Mouse (Mus musculus): ENCODE data around the gene Mrvi1.

The Mrvi1 gene

DNA sequence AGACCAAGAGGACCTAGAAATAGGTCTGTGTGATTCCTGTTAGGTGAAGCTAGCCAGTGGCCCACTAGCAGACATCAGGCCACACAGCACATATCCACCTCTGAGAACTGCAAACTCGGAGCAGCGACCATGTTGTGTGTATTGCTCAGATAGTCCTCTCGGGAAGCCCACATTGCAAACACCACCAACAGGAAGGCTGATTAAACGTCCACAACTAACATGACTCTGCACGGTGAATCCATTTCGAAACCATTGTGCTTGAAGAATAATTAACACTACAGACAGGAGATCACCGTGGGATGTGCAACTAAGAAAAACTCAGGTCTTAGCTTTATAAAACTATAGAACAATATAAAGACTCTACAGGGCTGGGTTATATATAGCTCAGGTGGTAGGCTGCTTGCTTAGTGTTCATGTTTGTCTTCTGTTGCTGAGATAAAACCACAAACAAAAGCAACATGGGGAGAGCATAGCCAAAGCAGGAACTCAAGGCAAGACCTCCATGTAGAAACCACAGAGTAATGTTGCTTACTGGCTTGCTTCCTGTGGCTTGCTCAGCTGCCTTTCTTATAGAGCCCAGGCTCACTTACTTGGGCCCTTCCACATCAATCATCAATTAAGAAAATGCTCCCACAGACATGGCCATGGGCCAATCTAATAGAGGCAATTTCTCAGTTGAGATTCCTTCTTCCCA, 4.4 kb downstream of the Mrvi1 start:
- DNase-seq, result no peak

GRCm38 (mm10) chr7:110973450-110973849, 8.8 kb downstream of the Mrvi1 start:
- no peak for DNase-seq

- DNase-seq, result no peak
Measured at GRCm38 (mm10) chr7:110972796-110973195, 9.5 kb downstream of the Mrvi1 start.

GRCm38 (mm10) chr7:110967373-110967772, 14.9 kb downstream of the Mrvi1 start:
- no peak for DNase-seq

DNA sequence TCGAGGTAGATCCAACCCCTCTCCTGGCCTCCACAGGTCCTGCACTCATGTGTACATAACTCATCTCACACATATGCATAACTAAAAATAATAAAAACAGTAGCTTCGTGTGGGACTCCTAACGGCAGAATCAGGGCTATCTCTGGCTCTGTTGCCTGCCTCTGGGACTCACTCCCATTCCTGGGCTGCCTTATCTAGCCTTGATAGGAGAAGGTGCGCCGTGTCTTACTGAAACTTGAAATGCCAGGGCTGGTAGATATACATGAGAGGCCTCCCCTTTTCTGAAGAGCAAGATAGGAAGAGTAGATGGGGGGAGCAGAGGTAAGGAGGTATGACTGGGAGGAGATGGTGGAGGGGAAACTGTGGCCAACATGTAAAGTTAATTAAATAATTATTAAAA, 15.4 kb downstream of the Mrvi1 start:
- no peak for DNase-seq

DNA sequence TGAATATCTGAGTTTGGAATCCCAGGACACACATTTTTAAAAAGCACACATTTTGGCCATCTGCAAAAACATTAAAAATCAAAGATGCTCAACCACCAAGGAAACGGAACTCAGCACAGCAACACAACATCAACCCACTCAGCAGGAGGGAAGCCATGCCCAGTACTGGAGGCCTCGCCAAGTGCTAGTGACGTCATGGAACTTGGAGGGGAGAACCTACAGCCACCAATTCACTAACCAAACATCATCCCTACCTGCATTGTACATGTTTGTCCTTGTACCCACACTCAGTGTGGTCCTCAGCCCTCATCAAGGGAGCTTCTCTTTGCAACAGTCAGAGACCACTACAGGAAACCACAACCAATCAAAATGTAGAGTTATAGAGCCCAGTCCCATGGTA, 16.9 kb downstream of the Mrvi1 start:
- no peak for DNase-seq

DNA sequence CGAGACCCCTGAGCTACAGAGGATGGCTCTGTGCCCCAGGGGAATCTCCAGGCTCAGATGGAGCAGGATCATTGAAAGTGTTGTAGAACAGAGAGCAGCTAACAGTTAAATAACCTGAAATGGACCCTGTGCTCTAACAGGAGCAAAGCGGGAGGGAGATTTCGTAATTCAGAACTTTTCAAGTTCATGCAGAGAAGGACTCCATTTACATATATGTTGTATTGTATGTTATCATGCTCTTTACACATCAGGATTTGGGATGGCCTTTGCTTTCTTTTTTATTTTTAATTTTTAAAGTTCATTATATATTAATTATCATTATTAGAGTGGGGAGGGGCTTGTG, 18.6 kb downstream of the Mrvi1 start:
- no peak for DNase-seq

GRCm38 (mm10) chr7:110962943-110963654, 19.2 kb downstream of the Mrvi1 start:
- DNase-seq, result no peak

DNA sequence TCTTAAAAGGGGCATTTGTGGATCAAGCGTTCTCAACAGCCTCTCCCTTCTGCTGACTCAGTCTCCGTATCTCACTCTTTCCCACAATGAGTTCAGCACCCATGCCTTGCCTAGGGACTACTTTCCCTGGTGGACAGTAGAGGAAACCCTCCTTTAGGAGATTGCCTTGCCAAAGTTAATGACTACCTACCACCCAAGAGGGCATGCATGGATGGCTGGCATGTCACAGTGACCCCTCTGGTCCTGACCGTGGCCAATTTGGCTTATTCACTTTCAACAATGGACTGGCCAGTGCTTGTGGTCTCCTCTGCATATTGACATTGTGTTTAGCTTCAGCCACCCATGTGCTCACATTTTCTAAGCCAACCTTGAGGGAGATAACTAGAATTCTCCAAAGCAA, 19.8 kb downstream of the Mrvi1 start:
- no peak for DNase-seq

GRCm38 (mm10) chr7:110956422-110957170, 25.7 kb downstream of the Mrvi1 start:
- DNase-seq, result no peak

DNA sequence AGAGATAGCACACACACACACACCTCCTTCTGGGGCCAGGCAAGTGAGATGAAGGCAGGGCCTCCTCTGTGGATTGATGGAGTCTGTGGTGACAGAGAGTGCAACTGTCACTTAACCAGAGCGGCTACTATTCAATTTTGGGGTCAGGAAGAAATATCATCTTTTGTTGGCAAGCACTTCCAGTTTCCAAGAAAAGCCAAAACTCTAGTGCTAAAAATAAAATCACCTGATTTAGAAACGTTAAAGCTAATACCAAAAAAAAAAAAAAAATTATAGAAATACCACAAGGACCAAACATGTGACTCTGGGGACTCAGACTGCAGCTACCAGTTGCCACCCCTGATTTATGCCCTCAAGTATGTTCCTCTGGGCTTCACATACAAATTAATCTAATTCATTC, 26.7 kb downstream of the Mrvi1 start:
- DNase-seq, result no peak

DNA sequence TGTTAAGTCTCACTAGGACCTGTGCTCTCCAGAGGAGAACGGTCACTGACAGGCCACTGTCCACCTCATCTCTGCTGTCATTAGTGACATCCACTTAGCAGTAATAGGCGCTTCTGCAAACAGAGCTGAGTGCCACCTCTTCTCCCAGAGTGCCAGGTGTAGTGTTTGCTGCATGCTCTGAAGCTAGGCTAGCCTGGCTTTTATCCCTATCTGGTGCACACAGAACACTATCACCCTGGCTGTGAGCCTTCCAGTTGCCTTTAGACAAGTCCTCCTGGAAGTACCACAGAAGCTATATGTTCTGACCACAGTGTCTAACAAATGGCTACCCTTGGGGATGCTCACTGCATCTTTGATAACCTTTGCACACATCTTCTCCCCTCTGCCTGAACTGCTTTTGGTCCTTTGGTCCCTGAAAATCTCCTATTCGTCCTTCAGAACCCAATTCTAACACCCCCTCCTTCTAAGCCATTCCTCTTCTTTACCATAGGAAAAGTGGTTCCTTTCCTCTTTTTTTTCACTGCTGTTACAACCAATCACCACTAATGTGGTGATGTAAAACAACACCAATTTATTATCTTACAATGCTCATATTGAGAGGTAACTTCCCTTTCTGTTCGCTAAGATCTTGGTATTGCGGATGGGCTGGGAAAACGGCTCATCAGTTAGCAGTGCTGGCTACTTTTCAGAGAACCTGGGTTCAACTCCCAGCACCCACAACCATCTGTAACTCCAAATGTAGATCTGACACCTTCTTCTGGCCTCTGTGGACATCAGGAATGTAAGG, 28.0 kb downstream of the Mrvi1 start:
- DNase-seq, result no peak

GRCm38 (mm10) chr7:110953210-110953609, 29.1 kb downstream of the Mrvi1 start:
- DNase-seq, result no peak

GRCm38 (mm10) chr7:110950621-110950925, 31.7 kb downstream of the Mrvi1 start:
- no peak for DNase-seq

- no peak for DNase-seq
Measured at GRCm38 (mm10) chr7:110949785-110950620, 32.3 kb downstream of the Mrvi1 start.

DNA sequence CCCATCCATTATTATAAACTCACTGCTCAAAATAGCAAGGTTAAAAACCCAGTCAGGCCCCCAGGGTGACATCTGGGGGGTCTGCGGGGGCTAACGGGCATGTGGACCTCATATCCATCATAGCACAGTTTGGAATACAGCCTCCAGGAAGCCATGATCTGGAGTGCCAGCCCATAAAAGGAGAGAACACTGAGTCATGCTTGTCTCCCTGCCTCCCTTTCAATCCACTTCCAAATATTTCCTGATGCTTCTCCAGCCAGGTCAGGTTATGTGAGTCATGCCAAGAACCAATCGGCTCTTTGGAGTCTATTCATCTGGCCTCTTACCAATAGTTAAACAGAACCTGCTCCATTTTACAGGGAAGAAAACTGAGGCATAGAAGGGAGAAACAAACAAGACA, 33.7 kb downstream of the Mrvi1 start:
- DNase-seq, result no peak

- DNase-seq, result no peak
Measured at GRCm38 (mm10) chr7:110947616-110948015, 34.6 kb downstream of the Mrvi1 start.

GRCm38 (mm10) chr7:110946731-110947130, 35.5 kb downstream of the Mrvi1 start:
- DNase-seq, result no peak

GRCm38 (mm10) chr7:110944321-110944720, 37.9 kb downstream of the Mrvi1 start:
- DNase-seq, result no peak

GRCm38 (mm10) chr7:110941701-110942530, 40.3 kb downstream of the Mrvi1 start:
- no peak for DNase-seq

DNA sequence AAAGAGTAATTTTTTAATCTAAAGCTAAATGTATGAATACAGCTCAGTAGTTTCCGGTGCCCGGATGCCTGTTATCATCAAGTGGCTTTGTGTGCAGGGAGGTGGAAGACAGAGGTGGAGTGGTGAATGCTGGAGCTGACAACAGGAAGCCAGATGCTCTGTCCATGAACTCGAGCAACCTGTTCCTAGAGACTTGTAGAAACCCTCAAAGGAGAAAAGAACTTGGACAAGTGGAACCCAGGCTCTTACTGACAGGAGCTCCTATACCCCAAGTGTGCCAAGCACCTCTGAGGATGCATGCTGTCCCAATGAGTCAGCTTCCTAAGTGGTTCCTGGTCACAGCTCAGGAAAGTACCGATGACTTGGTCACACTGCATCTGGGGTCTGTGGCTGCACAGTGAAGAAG, 41.1 kb downstream of the Mrvi1 start:
- DNase-seq, result no peak
